Mouse (Mus musculus) frontal cortex, adult 2 months (tissue): ENCODE data around the gene Mphosph10. TPM values are rescaled to one million over a fixed set of nuclear protein-coding genes. Genes with fewer than 3 reads are reported as not detected.

Source experiments
- DNase-seq, 2 experiments: peaks; one replicate each; pipeline ENCODE4 v3.0.0; 2022; ENCODE audit warnings: low spot score in 1 of 2; ENCODE audit errors: extremely low spot score in 1 of 2
- polyA plus RNA-seq: library from polyadenylated mRNA; depleted of rRNA; stranded (reverse); fragments of >200 nt; gene quantifications from 2 replicates; pipeline ENCODE4 v1.2.3, GENCODE M21; 2012; rRNA removed

The Mphosph10 gene
- polyA plus RNA-seq, 1 experiment: 13.7 TPM

DNA sequence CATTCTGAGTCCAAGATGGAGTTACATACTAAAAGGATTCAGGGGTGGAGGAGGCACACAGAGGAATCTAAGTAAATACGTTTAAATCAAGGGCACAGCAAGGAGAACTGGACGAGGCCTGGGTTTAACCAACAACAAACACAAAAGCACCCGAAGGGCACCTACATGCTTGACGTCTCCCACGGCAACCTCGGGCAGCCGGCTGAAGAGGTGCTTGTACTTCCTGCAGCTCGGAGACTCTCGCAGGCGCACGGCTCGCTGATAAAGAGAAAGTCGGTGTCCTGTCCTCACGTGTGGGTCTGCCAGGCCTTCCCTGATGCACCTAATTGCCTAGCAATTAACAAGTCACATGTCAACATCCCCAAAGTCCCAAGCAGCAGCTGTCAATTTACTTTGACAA, 37.9 kb downstream of the Mphosph10 start:
- DNase-seq: no peak

DNA sequence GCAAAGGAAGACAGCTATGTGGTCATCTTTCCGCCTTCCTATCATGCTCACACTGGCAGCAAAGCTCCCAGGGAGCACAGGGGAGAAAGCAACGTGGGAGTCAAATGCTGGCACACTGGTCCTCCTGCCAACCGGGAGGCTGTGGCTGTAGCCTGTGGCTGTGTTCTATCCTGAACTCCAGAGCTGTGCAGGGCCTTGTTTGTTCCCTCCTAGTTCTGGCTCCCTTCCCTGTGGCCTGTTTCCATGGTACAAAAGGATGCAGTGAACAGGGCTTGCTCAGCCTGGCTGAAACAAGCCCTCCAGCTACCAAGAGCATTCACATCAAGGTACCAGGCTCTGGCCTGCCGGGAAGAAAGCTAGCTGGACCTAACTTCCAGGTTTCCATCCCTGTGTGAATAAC, 41.0 kb downstream of the Mphosph10 start:
- DNase-seq: peak; percentile 70 to 81

- DNase-seq: peak; percentile 44 to 81
These were observed 42.8 kb downstream of the Mphosph10 start for GRCm38 (mm10) chr7:64349147-64349861.

GRCm38 (mm10) chr7:64347813-64348212, 44.3 kb downstream of the Mphosph10 start:
- no peak for DNase-seq

DNA sequence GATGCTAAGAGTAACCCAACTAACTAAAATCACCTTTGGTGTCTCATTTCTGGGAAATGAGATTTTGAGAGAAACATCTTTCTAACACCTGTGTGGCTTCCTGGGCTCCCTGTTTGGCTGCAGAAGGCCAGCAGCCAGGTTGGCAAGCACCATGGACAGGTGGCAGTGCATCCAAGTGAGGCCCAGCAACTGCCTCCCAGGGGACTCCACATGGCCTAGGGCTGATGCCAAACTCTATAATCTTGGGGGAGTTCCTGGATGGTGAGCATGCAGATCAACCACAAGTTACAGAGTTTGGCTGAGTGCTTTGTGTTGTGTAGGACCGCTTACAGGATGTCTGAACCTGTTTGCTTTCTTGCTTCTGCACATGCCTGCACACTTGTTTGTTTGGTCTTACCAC, 59.4 kb downstream of the Mphosph10 start:
- DNase-seq: no peak

- DNase-seq: no peak
These were observed 60.8 kb downstream of the Mphosph10 start for GRCm38 (mm10) chr7:64331309-64331708.

DNA sequence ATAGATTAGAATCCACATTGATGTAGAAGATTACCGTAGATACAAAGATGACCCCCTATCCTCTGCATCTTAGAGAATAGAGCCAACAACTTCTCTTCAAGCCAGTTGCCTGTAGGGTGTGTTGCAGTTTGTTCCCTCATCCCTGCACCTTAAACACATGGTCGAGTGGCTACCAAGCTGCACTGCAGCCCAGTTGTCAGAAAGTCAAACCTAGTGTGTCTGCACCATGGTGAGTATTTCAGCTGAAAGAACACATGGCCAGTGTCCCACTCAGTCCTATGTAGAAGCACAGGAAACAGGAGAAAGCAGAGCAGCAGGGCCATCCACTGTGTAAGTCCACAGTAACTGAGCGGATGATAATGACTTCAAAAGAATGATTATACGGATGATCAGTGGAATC, 64.6 kb downstream of the Mphosph10 start:
- DNase-seq: no peak

DNA sequence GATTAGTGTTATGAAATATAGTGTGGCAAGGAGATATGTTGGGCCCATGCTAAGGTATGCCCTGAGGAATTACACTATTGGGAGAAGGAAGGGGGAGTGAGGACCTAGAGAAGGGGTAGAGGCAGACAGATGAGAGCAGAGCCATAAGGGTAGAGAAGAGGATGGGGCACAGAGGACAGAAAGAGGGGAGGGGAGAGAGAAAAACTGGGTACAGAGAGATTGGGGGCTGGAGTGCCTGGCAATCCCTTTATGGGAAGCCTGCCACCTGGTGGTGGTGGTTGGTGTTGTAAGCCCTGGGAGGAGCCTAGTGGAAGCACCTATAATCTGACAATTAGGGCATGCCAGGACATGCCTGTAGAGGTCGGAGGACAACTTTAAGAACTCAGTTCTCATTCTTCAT, 65.2 kb downstream of the Mphosph10 start:
- DNase-seq: peak; percentile 44 to 94

Other genes starting within 250 kb of the Mphosph10 start
- 0.27 and 0.44 TPM in 2 replicates for gene Trpm1, start 238.4 kb downstream of the Mphosph10 start, polyA plus RNA-seq
- 11.3 TPM in 2 replicates for gene Mtmr10, start 104.6 kb downstream of the Mphosph10 start, polyA plus RNA-seq
- gene Fan1, start 18.2 kb downstream of the Mphosph10 start, polyA plus RNA-seq: 3.4 and 4.2 TPM in 2 replicates
- 62.2 and 69.6 TPM in 2 replicates for gene Mcee, start 339 bp upstream of the Mphosph10 start, polyA plus RNA-seq
- 143 and 155 TPM in 2 replicates for gene Apba2, start 109.4 kb upstream of the Mphosph10 start, polyA plus RNA-seq